Mouse (Mus musculus) forebrain, postnatal 0 days (tissue): Measurements from ENCODE around the gene Dpm3. TPM values are rescaled to one million over a fixed set of nuclear protein-coding genes. Genes with fewer than 3 reads are reported as not detected.

Source experiments
- ATAC-seq: fragments of 200-750 bp; cut with Nextera tagmentation; 2 replicates; pipeline ENCODE4 v1.8.0; 2017; ENCODE audit warnings: mild to moderate bottlenecking, moderate library complexity
- DNase-seq: peaks from one replicate; pipeline ENCODE4 v3.0.0-alpha.2; 2015
- H3K27ac ChIP-seq: fragments of 300-500 bp; sonication (generic); 2 replicates; pipeline ENCODE4 v1.5.1; 2014; ENCODE audit warnings: low read depth, mild to moderate bottlenecking, antibody characterized with exemption, low read length, moderate library complexity, mixed read lengths
- H3K27me3 ChIP-seq: fragments of 300-500 bp; sonication (generic); 2 replicates; pipeline ENCODE4 v1.6.1; 2014; ENCODE audit warnings: mild to moderate bottlenecking, low read length, mixed read lengths; ENCODE audit not compliant: insufficient read depth
- H3K36me3 ChIP-seq: fragments of 300-500 bp; sonication (generic); 2 replicates; pipeline ENCODE4 v1.6.1; 2014; ENCODE audit warnings: mild to moderate bottlenecking, moderate library complexity; ENCODE audit not compliant: insufficient read depth
- H3K4me1 ChIP-seq: fragments of 300-500 bp; sonication (generic); 2 replicates; pipeline ENCODE4 v1.6.1; 2014; ENCODE audit warnings: antibody characterized with exemption; ENCODE audit not compliant: insufficient read depth
- H3K4me2 ChIP-seq: fragments of 300-500 bp; sonication (generic); 2 replicates; pipeline ENCODE4 v1.6.1; 2014; ENCODE audit warnings: low read depth, mild to moderate bottlenecking, moderate library complexity
- H3K4me3 ChIP-seq: fragments of 300-500 bp; sonication (generic); 2 replicates; pipeline ENCODE4 v1.5.1; 2014; ENCODE audit warnings: low read depth, low read length, mixed read lengths
- H3K9ac ChIP-seq: fragments of 300-500 bp; sonication (generic); 2 replicates; pipeline ENCODE4 v1.6.1; 2014; ENCODE audit warnings: mild to moderate bottlenecking
- H3K9me3 ChIP-seq: fragments of 300-500 bp; sonication (generic); 2 replicates; pipeline ENCODE4 v1.6.1; 2016; ENCODE audit warnings: low read length
- CTCF ChIP-seq: sonication (generic); IDR thresholded peaks from 2 replicates; pipeline ENCODE4 v1.5.1; 2016; ENCODE audit warnings: antibody characterized with exemption, control low read depth, low read depth
- WGBS: fragments of 180-500 bp; shearing (Covaris S2); extraction: QIAGEN DNeasy Blood & Tissue Kit; methylation state at CpG from one replicate; pipeline ENCODE4 v1.1.7; 2014; 5-methylcytosine and 5-hydroxymethylcytosine counted together
- polyA plus RNA-seq: library from polyadenylated mRNA; unstranded; fragments of >200 nt; fragmentation: Nextera tagmentation; extraction: Ambion mirVana; gene quantifications from 2 replicates; pipeline ENCODE4 v1.2.1, GENCODE M21; 2015
- total RNA-seq: library from RNA; depleted of rRNA; stranded (reverse); fragments of >200 nt; gene quantifications from 2 replicates; pipeline ENCODE4 v1.2.3, GENCODE M21; 2014

The Dpm3 gene
- total and polyA plus RNA-seq, 2 experiments from 2014 or later = 74.9 to 160 TPM

GRCm38 (mm10) chr3:89284261-89284660 lies 25.1 kb downstream of the Dpm3 start:
- Histone ChIP-seq H3K4me2 (no peak overlapping the region), H3K9me3 (no peaks in the 10 kb centered on the region), H3K4me3 (no peak overlapping the region), H3K9ac (no peak overlapping the region), H3K36me3 (no peaks in the 10 kb centered on the region), H3K4me1 (0 out of 2 replicates have a peak, but pooled peaks cover 5% of the 10 kb centered on the region), H3K27ac (no peak overlapping the region), H3K27me3 (no peaks in the 10 kb centered on the region)
- no peak for TF ChIP-seq CTCF
- ATAC-seq (no peak), DNase-seq (no peak)
- 95% methylated on average over 3 of the region's 3 CpGs for WGBS

- H3K4me1 ChIP-seq = 0 out of 2 replicates have a peak, but pooled peaks cover 5% of the 10 kb centered on the region
- H3K27me3 ChIP-seq = no peaks in the 10 kb centered on the region
- no peak for TF ChIP-seq CTCF
- H3K27ac ChIP-seq = no peak overlapping the region
- no peak overlapping the region for H3K9ac ChIP-seq
- 50% methylated on average over 2 of the region's 2 CpGs for WGBS
- H3K4me2 ChIP-seq = no peak overlapping the region
- H3K36me3 ChIP-seq = no peaks in the 10 kb centered on the region
- DNase-seq (no peak), ATAC-seq (no peak)
- H3K9me3 ChIP-seq = no peaks in the 10 kb centered on the region
- H3K4me3 ChIP-seq = no peak overlapping the region
Measured at GRCm38 (mm10) chr3:89285526-89285925, 26.4 kb downstream of the Dpm3 start.

- Histone ChIP-seq H3K4me3 (no peak overlapping the region), H3K9ac (no peak overlapping the region), H3K9me3 (no peaks in the 10 kb centered on the region), H3K27ac (no peak overlapping the region), H3K4me1 (no peaks in the 10 kb centered on the region), H3K27me3 (no peaks in the 10 kb centered on the region), H3K36me3 (no peaks in the 10 kb centered on the region), H3K4me2 (no peak overlapping the region)
- ATAC-seq = no peak
- TF ChIP-seq CTCF = no peak
- DNase-seq = no peak
- WGBS = 64% methylated on average over 5 of the region's 5 CpGs
Measured at GRCm38 (mm10) chr3:89287286-89287685, 28.1 kb downstream of the Dpm3 start.

- Histone ChIP-seq H3K4me1 (no peaks in the 10 kb centered on the region), H3K4me3 (no peak overlapping the region), H3K4me2 (no peak overlapping the region), H3K9ac (no peak overlapping the region), H3K9me3 (no peaks in the 10 kb centered on the region), H3K36me3 (no peaks in the 10 kb centered on the region), H3K27ac (no peak overlapping the region), H3K27me3 (no peaks in the 10 kb centered on the region)
- 51% methylated on average over 7 of the region's 7 CpGs for WGBS
- TF ChIP-seq CTCF = no peak
- ATAC-seq (no peak), DNase-seq (no peak)
Measured at GRCm38 (mm10) chr3:89288503-89288928, 29.4 kb downstream of the Dpm3 start.

- ATAC-seq = no peak
- no peak overlapping the region for H3K4me3 ChIP-seq
- no peak overlapping the region for H3K9ac ChIP-seq
- no peaks in the 10 kb centered on the region for H3K9me3 ChIP-seq
- no peak overlapping the region for H3K27ac ChIP-seq
- WGBS = 78% methylated on average over 10 of the region's 10 CpGs
- H3K4me1 ChIP-seq = no peaks in the 10 kb centered on the region
- no peak overlapping the region for H3K4me2 ChIP-seq
- TF ChIP-seq CTCF = no peak
- H3K36me3 ChIP-seq = no peaks in the 10 kb centered on the region
- DNase-seq = no peak
- no peaks in the 10 kb centered on the region for H3K27me3 ChIP-seq
Measured at GRCm38 (mm10) chr3:89291874-89292273, 32.7 kb downstream of the Dpm3 start.

GRCm38 (mm10) chr3:89292303-89292702 lies 33.1 kb downstream of the Dpm3 start:
- 69% methylated on average over 5 of the region's 5 CpGs for WGBS
- H3K9me3 ChIP-seq = no peaks in the 10 kb centered on the region
- ATAC-seq (no peak), DNase-seq (no peak)
- no peak overlapping the region for H3K9ac ChIP-seq
- H3K36me3 ChIP-seq = no peaks in the 10 kb centered on the region
- H3K4me3 ChIP-seq = no peak overlapping the region
- no peak for TF ChIP-seq CTCF
- no peak overlapping the region for H3K4me2 ChIP-seq
- no peaks in the 10 kb centered on the region for H3K27me3 ChIP-seq
- no peaks in the 10 kb centered on the region for H3K4me1 ChIP-seq
- H3K27ac ChIP-seq = no peak overlapping the region

GRCm38 (mm10) chr3:89293247-89293918 lies 34.2 kb downstream of the Dpm3 start:
- Histone ChIP-seq H3K27ac (no peak overlapping the region), H3K27me3 (no peaks in the 10 kb centered on the region), H3K9ac (no peak overlapping the region), H3K4me1 (no peaks in the 10 kb centered on the region), H3K36me3 (no peaks in the 10 kb centered on the region), H3K4me2 (no peak overlapping the region), H3K9me3 (no peaks in the 10 kb centered on the region), H3K4me3 (no peak overlapping the region)
- DNase-seq = no peak
- 93% methylated on average over 11 of the region's 11 CpGs for WGBS
- no peak for TF ChIP-seq CTCF
- ATAC-seq = no peak
